Comparison of ENCODE assay signal across 22 mouse cellular contexts in genomic region chr6:47888812-47889383, GRCm38 (mm10). TPM values are rescaled to one million over a fixed set of nuclear protein-coding genes. Genes with fewer than 3 reads are reported as not detected.
DNase-seq lines count a peak whose midpoint lies in the region; ATAC-seq and TF ChIP-seq lines count a peak whose summit lies in the region.
"Had no signal": no experiment of that assay in that cellular context is flagged by ENCODE, and none has a peak within 500 bp of the region (broad histone marks: within the 10 kb centered on the region; RNA-seq: fewer than 3 reads in every experiment).

No protein-coding gene starts in this region.

- H3K27me3 ChIP-seq in liver, adult 2 months (ENCODE audit: control insufficient read depth, insufficient read depth, low read length): no peaks in the 10 kb centered on the region
- H3K27me3 ChIP-seq in liver, embryonic 11.5 days (replicated peaks; ENCODE audit: control insufficient read depth, insufficient read depth, low read length): no peaks in the 10 kb centered on the region
- H3K27me3 ChIP-seq in stomach, embryonic 16.5 days (ENCODE audit: control insufficient read depth, insufficient read depth, low read length): no peaks in the 10 kb centered on the region
- H3K27me3 ChIP-seq: embryonic facial prominence, embryonic 12.5 days; forebrain, embryonic 12.5 days; heart, embryonic 12.5 days; hindbrain, embryonic 12.5 days had no signal

- no peaks in the 10 kb centered on the region; the same call in 1 of the 2 replicates for H3K79me2 ChIP-seq in liver, adult 2 months (ENCODE audit: control insufficient read depth, insufficient read depth, low read length)

- H3K4me1 ChIP-seq in liver, adult 2 months (ENCODE audit: control insufficient read depth, insufficient read depth, low read length): no peaks in the 10 kb centered on the region
- no peaks in the 10 kb centered on the region for H3K4me1 ChIP-seq in liver, embryonic 11.5 days (replicated peaks; ENCODE audit: control insufficient read depth, insufficient read depth, low read length)
- H3K4me1 ChIP-seq in bone marrow macrophage, adult 2 months (ENCODE audit: control insufficient read depth, insufficient read depth, low read length): peaks cover 15% of the 10 kb centered on the region
- peaks cover 3% of the 10 kb centered on the region; the same call in 1 of the 2 replicates for H3K4me1 ChIP-seq in stomach, embryonic 16.5 days (ENCODE audit: control insufficient read depth, insufficient read depth, low read length)
- H3K4me1 ChIP-seq: embryonic facial prominence, embryonic 12.5 days; forebrain, embryonic 12.5 days; heart, embryonic 12.5 days; hindbrain, embryonic 12.5 days had no signal

- peak; percentile 12 for DNase-seq in liver, adult 2 months (ENCODE audit: extremely low read depth, low read depth, low spot score)
- no peak for DNase-seq in liver, embryonic 11.5 days (ENCODE audit: low spot score)
- no peak for DNase-seq in adrenal gland, postnatal 14 days
- DNase-seq in lung, postnatal 36 days: no peak
- DNase-seq: adrenal gland, postnatal 10 days; B cell, adult 2 months; cerebellum, adult 18-20 months; cerebellum, postnatal 10 days; embryo, embryonic 11 days; gastrocnemius, postnatal 10 days; heart, postnatal 36 days had no signal

- H3K4me3 ChIP-seq in liver, adult 2 months (ENCODE audit: insufficient read depth, low read depth, low read length): no peak overlapping the region
- no peak overlapping the region for H3K4me3 ChIP-seq in liver, embryonic 11.5 days (ENCODE audit: low read depth, low read length)
- no peak overlapping the region for H3K4me3 ChIP-seq in bone marrow macrophage, adult 2 months (ENCODE audit: insufficient read depth, low read length)
- H3K4me3 ChIP-seq in stomach, embryonic 16.5 days (replicated peaks; ENCODE audit: low read length): no peak overlapping the region
- H3K4me3 ChIP-seq: embryonic facial prominence, embryonic 12.5 days; forebrain, embryonic 12.5 days; heart, embryonic 12.5 days; hindbrain, embryonic 12.5 days had no signal

- no peak overlapping the region for H3K4me2 ChIP-seq in liver, embryonic 11.5 days
- H3K4me2 ChIP-seq in stomach, embryonic 16.5 days (ENCODE audit: low read depth, low read length): no peak overlapping the region
- H3K4me2 ChIP-seq: embryonic facial prominence, embryonic 12.5 days; forebrain, embryonic 12.5 days; heart, embryonic 12.5 days; hindbrain, embryonic 12.5 days had no signal

- TF ChIP-seq POLR2A in liver, adult 2 months (IDR thresholded peaks at IDR 0.05; ENCODE audit: extremely low read depth, insufficient read depth, low read length): no peak
- TF ChIP-seq POLR2A in bone marrow macrophage, adult 2 months (IDR thresholded peaks at IDR 0.05; ENCODE audit: borderline replicate concordance, low read depth, low read length): no peak

- H3K9ac ChIP-seq in liver, adult 2 months (ENCODE audit: low read depth, low read length): no peak overlapping the region
- no peak overlapping the region for H3K9ac ChIP-seq in liver, embryonic 11.5 days (ENCODE audit: low read depth, low read length)
- no peak overlapping the region for H3K9ac ChIP-seq in stomach, embryonic 16.5 days (ENCODE audit: low read length)
- H3K9ac ChIP-seq: embryonic facial prominence, embryonic 12.5 days; forebrain, embryonic 12.5 days; heart, embryonic 12.5 days; hindbrain, embryonic 12.5 days had no signal

- 91% methylated on average over 8 of the region's 8 CpGs for WGBS in liver, adult 2 months
- 78% methylated on average over 8 of the region's 8 CpGs for WGBS in liver, embryonic 11.5 days
- WGBS in stomach, embryonic 16.5 days: 80% methylated on average over 8 of the region's 8 CpGs

- no peaks in the 10 kb centered on the region for H3K9me3 ChIP-seq in liver, embryonic 11.5 days (ENCODE audit: control insufficient read depth, low read length)
- no peaks in the 10 kb centered on the region for H3K9me3 ChIP-seq in stomach, embryonic 16.5 days (replicated peaks; ENCODE audit: control insufficient read depth, low read length)
- H3K9me3 ChIP-seq: embryonic facial prominence, embryonic 12.5 days; forebrain, embryonic 12.5 days; heart, embryonic 12.5 days; hindbrain, embryonic 12.5 days had no signal

- H3K36me3 ChIP-seq in liver, adult 2 months (ENCODE audit: control insufficient read depth, insufficient read depth, low read length): peaks cover 44% of the 10 kb centered on the region
- H3K36me3 ChIP-seq in liver, embryonic 11.5 days (ENCODE audit: control insufficient read depth, insufficient read depth, low read length): peaks cover 33% of the 10 kb centered on the region
- peaks cover 27% of the 10 kb centered on the region for H3K36me3 ChIP-seq in stomach, embryonic 16.5 days (ENCODE audit: control insufficient read depth, insufficient read depth, low read length)

- no peak overlapping the region for H3K27ac ChIP-seq in liver, adult 2 months (replicated peaks; ENCODE audit: insufficient read depth, low read depth, low read length)
- no peak overlapping the region for H3K27ac ChIP-seq in liver, embryonic 11.5 days (ENCODE audit: low read depth, low read length)
- H3K27ac ChIP-seq in bone marrow macrophage, adult 2 months (ENCODE audit: insufficient read depth, low read depth, low read length): peak overlapping the region; percentile 27; the same call in 1 of the 2 replicates
- H3K27ac ChIP-seq in stomach, embryonic 16.5 days (ENCODE audit: low read length): peak overlapping the region; percentile 25; the same call in 1 of the 2 replicates
- H3K27ac ChIP-seq: embryonic facial prominence, embryonic 12.5 days; forebrain, embryonic 12.5 days; hindbrain, embryonic 12.5 days had no signal

- ATAC-seq in liver, embryonic 11.5 days (replicated peaks; ENCODE audit: low FRiP score): no peak
- ATAC-seq in megakaryocyte, adult 5-6 weeks (ENCODE audit: poor library complexity, severe bottlenecking): peak; percentile 49
- ATAC-seq in stomach, embryonic 16.5 days (ENCODE audit: insufficient read depth, low FRiP score): no peak
- ATAC-seq: CD4-positive, CD25-positive, alpha-beta regulatory T cell, adult 4 months; forebrain, embryonic 16.5 days; hindbrain, embryonic 16.5 days; inflammation-experienced regulatory T-cells, adult 6 months had no signal

- TF ChIP-seq CTCF in liver, adult 2 months (IDR thresholded peaks at IDR 0.05; ENCODE audit: low read depth, low read length): no peak
- TF ChIP-seq CTCF in bone marrow macrophage, adult 2 months (IDR thresholded peaks at IDR 0.05; ENCODE audit: low read depth, low read length): no peak

RNA-seq across cellular contexts. Expression of gene Zfp282, which starts 11.9 kb away (rescaled TPM):
- 3.0 TPM in 2 replicates for total RNA-seq in liver, adult 2 months (2014; rRNA removed)
- 1.7 and 2.6 TPM in 2 replicates for polyA plus RNA-seq in liver, adult 2 months (2012; rRNA removed)
- polyA plus RNA-seq in liver, embryonic 11.5 days (2014; fragmentation: Nextera tagmentation; extraction: Ambion mirVana): 8.3 and 8.8 TPM in 2 replicates
- polyA plus RNA-seq in bone marrow macrophage, adult 2 months (2012; ENCODE audit: insufficient read depth, insufficient read length, missing spikeins): 6.6 and 7.0 TPM in 2 replicates
- 4.6 and 5.3 TPM in 2 replicates for total RNA-seq in megakaryocyte, adult 5-6 weeks (2015)
- total RNA-seq in megakaryocyte, adult 5-6 weeks (2017): 8.4 and 10.7 TPM in 2 replicates
- polyA plus RNA-seq in stomach, embryonic 16.5 days (2015; fragmentation: Nextera tagmentation; extraction: Ambion mirVana): 11.2 and 11.7 TPM in 2 replicates
- total RNA-seq in adrenal gland, postnatal 14 days (2021): 11.6 and 13.7 TPM in 2 replicates

RNA-seq across cellular contexts. Expression of gene Zfp212, which starts 31.4 kb away (rescaled TPM):
- total RNA-seq in liver, adult 2 months (2014; rRNA removed): 3.3 and 4.2 TPM in 2 replicates
- polyA plus RNA-seq in liver, adult 2 months (2012; rRNA removed): 4.9 and 5.0 TPM in 2 replicates
- polyA plus RNA-seq in liver, embryonic 11.5 days (2014; fragmentation: Nextera tagmentation; extraction: Ambion mirVana): 9.5 and 9.8 TPM in 2 replicates
- polyA plus RNA-seq in bone marrow macrophage, adult 2 months (2012; ENCODE audit: insufficient read depth, insufficient read length, missing spikeins): 9.6 and 11.6 TPM in 2 replicates
- 7.1 and 8.8 TPM in 2 replicates for total RNA-seq in megakaryocyte, adult 5-6 weeks (2015)
- 7.2 and 9.1 TPM in 2 replicates for total RNA-seq in megakaryocyte, adult 5-6 weeks (2017)
- polyA plus RNA-seq in stomach, embryonic 16.5 days (2015; fragmentation: Nextera tagmentation; extraction: Ambion mirVana): 13.7 and 14.0 TPM in 2 replicates
- total RNA-seq in adrenal gland, postnatal 14 days (2021): 14.7 and 15.8 TPM in 2 replicates

RNA-seq across cellular contexts. Expression of gene Zfp398, which starts 53.4 kb away (rescaled TPM):
- total RNA-seq in liver, adult 2 months (2014; rRNA removed): 4.0 and 4.6 TPM in 2 replicates
- 3.3 and 4.5 TPM in 2 replicates for polyA plus RNA-seq in liver, adult 2 months (2012; rRNA removed)
- polyA plus RNA-seq in liver, embryonic 11.5 days (2014; fragmentation: Nextera tagmentation; extraction: Ambion mirVana): 5.6 and 5.8 TPM in 2 replicates
- polyA plus RNA-seq in bone marrow macrophage, adult 2 months (2012; ENCODE audit: insufficient read depth, insufficient read length, missing spikeins): 4.7 and 6.4 TPM in 2 replicates
- 10.1 and 10.4 TPM in 2 replicates for total RNA-seq in megakaryocyte, adult 5-6 weeks (2015)
- total RNA-seq in megakaryocyte, adult 5-6 weeks (2017): 10.5 and 15.6 TPM in 2 replicates
- polyA plus RNA-seq in stomach, embryonic 16.5 days (2015; fragmentation: Nextera tagmentation; extraction: Ambion mirVana): 8.4 and 8.8 TPM in 2 replicates
- 9.3 and 12.0 TPM in 2 replicates for total RNA-seq in adrenal gland, postnatal 14 days (2021)

RNA-seq across cellular contexts. Expression of gene Zfp786, which starts 58.2 kb away (rescaled TPM):
- total RNA-seq in liver, adult 2 months (2014; rRNA removed): 0.07 and 0.28 TPM in 2 replicates
- 0.12 and 0.27 TPM in 2 replicates for polyA plus RNA-seq in liver, adult 2 months (2012; rRNA removed)
- polyA plus RNA-seq in liver, embryonic 11.5 days (2014; fragmentation: Nextera tagmentation; extraction: Ambion mirVana): 0.90 and 1.3 TPM in 2 replicates
- polyA plus RNA-seq in bone marrow macrophage, adult 2 months (2012; ENCODE audit: insufficient read depth, insufficient read length, missing spikeins): 0.33 TPM in 1 of 2 replicates, not detected in the other
- 0.05 TPM in 1 of 2 replicates, not detected in the other for total RNA-seq in megakaryocyte, adult 5-6 weeks (2015)
- total RNA-seq in megakaryocyte, adult 5-6 weeks (2017): not detected in 2 replicates
- 2.4 and 2.6 TPM in 2 replicates for polyA plus RNA-seq in stomach, embryonic 16.5 days (2015; fragmentation: Nextera tagmentation; extraction: Ambion mirVana)
- total RNA-seq in adrenal gland, postnatal 14 days (2021): 1.2 and 1.3 TPM in 2 replicates
- polyA plus RNA-seq: CD4-positive, CD25-positive, alpha-beta regulatory T cell, adult 4 months had no signal

Comparison
In these comparisons a context has a peak if more than half of its experiments do, and no peak if none do; other contexts are left out.
1. H3K27ac ChIP-seq: peak in bone marrow macrophage, adult 2 months (single experiment) and stomach, embryonic 16.5 days (single experiment); none in liver, adult 2 months (single experiment) and liver, embryonic 11.5 days (single experiment).